Mouse (Mus musculus): Measurements from ENCODE around the gene Slc9b1.

Slc9b1 gene

GRCm38 (mm10) chr3:135347739-135348264, at the start of gene Slc9b1:
Gene Slc9b1 (plus strand): TSS chr3:135348029.
- DNase-seq (ENCODE audit: low spot score): no peak

- DNase-seq (ENCODE audit: low spot score): no peak
These were observed 49.3 kb upstream of the Slc9b1 start for GRCm38 (mm10) chr3:135298560-135298959.

GRCm38 (mm10) chr3:135300081-135300480, 47.7 kb upstream of the Slc9b1 start:
- DNase-seq (ENCODE audit: low spot score): no peak

GRCm38 (mm10) chr3:135304060-135304459, 43.8 kb upstream of the Slc9b1 start:
- peak; percentile 63 for DNase-seq (ENCODE audit: low spot score)

- peak; percentile 32 for DNase-seq (ENCODE audit: low spot score)
These were observed 43.3 kb upstream of the Slc9b1 start for GRCm38 (mm10) chr3:135304566-135304965.

- DNase-seq (ENCODE audit: low spot score): peak; percentile 41
These were observed 40.2 kb upstream of the Slc9b1 start, which contains the start of gene Slc9b2 for GRCm38 (mm10) chr3:135307411-135308259. Gene Slc9b2 (plus strand): TSS chr3:135307700.

GRCm38 (mm10) chr3:135312916-135313491, 34.8 kb upstream of the Slc9b1 start:
- no peak for DNase-seq (ENCODE audit: low spot score)

GRCm38 (mm10) chr3:135313727-135314126, 34.1 kb upstream of the Slc9b1 start:
- DNase-seq (ENCODE audit: low spot score): no peak

GRCm38 (mm10) chr3:135314811-135315210, 33.0 kb upstream of the Slc9b1 start:
- DNase-seq (ENCODE audit: low spot score): no peak

GRCm38 (mm10) chr3:135315720-135316425, 32.0 kb upstream of the Slc9b1 start:
- no peak for DNase-seq (ENCODE audit: low spot score)

GRCm38 (mm10) chr3:135318331-135318730, 29.5 kb upstream of the Slc9b1 start:
- no peak for DNase-seq (ENCODE audit: low spot score)

GRCm38 (mm10) chr3:135324354-135324753, 23.5 kb upstream of the Slc9b1 start:
- no peak for DNase-seq (ENCODE audit: low spot score)

- DNase-seq (ENCODE audit: low spot score): no peak
These were observed 20.7 kb upstream of the Slc9b1 start for GRCm38 (mm10) chr3:135327176-135327575.

- no peak for DNase-seq (ENCODE audit: low spot score)
These were observed 20.2 kb upstream of the Slc9b1 start for GRCm38 (mm10) chr3:135327601-135328000.

GRCm38 (mm10) chr3:135328560-135328959, 19.3 kb upstream of the Slc9b1 start:
- DNase-seq (ENCODE audit: low spot score): peak; percentile 67

- no peak for DNase-seq (ENCODE audit: low spot score)
These were observed 15.1 kb upstream of the Slc9b1 start for GRCm38 (mm10) chr3:135332691-135333090.

GRCm38 (mm10) chr3:135333763-135334162, 14.1 kb upstream of the Slc9b1 start:
- no peak for DNase-seq (ENCODE audit: low spot score)

GRCm38 (mm10) chr3:135349022-135349421, 1.2 kb downstream of the Slc9b1 start:
- DNase-seq (ENCODE audit: low spot score): no peak

GRCm38 (mm10) chr3:135351857-135352256, 4.0 kb downstream of the Slc9b1 start:
- DNase-seq (ENCODE audit: low spot score): no peak

GRCm38 (mm10) chr3:135357394-135357793, 9.6 kb downstream of the Slc9b1 start:
- DNase-seq (ENCODE audit: low spot score): no peak

GRCm38 (mm10) chr3:135375836-135376235, 28.0 kb downstream of the Slc9b1 start:
- DNase-seq (ENCODE audit: low spot score): no peak

GRCm38 (mm10) chr3:135377445-135377844, 29.6 kb downstream of the Slc9b1 start:
- DNase-seq (ENCODE audit: low spot score): no peak
